Mouse (Mus musculus) mouse trophoblast stem cell (cell line): Measurements from ENCODE around the gene Aloxe3.

Experiments used
- in situ Hi-C, 2 experiments: fragments of 300-500 bp; cut with MseI, MboI; formaldehyde crosslinking; loops; 2 replicates in 1 of 2; 3 replicates in 1 of 2; pipeline ENCODE4 v1.15.1; 2025

The Aloxe3 gene

GRCm38 (mm10) chr11:69123693-69124497 is 1.8 kb upstream of the Aloxe3 start:
- in situ Hi-C loops, result loop anchor here (5.0 kb wide), 2 partner anchors 57 to 62 kb away; no protein-coding TSS in a partner anchor

GRCm38 (mm10) chr11:69124498-69124847 is 1.2 kb upstream of the Aloxe3 start:
- in situ Hi-C loops, result loop anchor here (5.0 kb wide), 2 partner anchors 57 to 62 kb away; no protein-coding TSS in a partner anchor

GRCm38 (mm10) chr11:69125041-69125851 is 450 bp upstream of the Aloxe3 start:
- in situ Hi-C loops, result no loop called here

GRCm38 (mm10) chr11:69125919-69126705 is 416 bp downstream of the Aloxe3 start:
- in situ Hi-C loops, result no loop called here

- in situ Hi-C loops, result no loop called here
Measured at GRCm38 (mm10) chr11:69126706-69127095, 1.0 kb downstream of the Aloxe3 start.

- in situ Hi-C loops, result no loop called here
Measured at GRCm38 (mm10) chr11:69128426-69129122, 2.9 kb downstream of the Aloxe3 start.

- in situ Hi-C loops, result no loop called here
Measured at GRCm38 (mm10) chr11:69133566-69133922, 7.8 kb downstream of the Aloxe3 start.

GRCm38 (mm10) chr11:69133923-69134621 is 8.4 kb downstream of the Aloxe3 start:
- in situ Hi-C loops, result no loop called here

GRCm38 (mm10) chr11:69134622-69134968 is 8.9 kb downstream of the Aloxe3 start:
- in situ Hi-C loops, result no loop called here

- in situ Hi-C loops, result no loop called here
Measured at GRCm38 (mm10) chr11:69135361-69135760, 9.7 kb downstream of the Aloxe3 start.

GRCm38 (mm10) chr11:69147546-69147945 is 21.9 kb downstream of the Aloxe3 start:
- in situ Hi-C loops, result no loop called here

- in situ Hi-C loops, result no loop called here
Measured at GRCm38 (mm10) chr11:69148451-69148960, 22.8 kb downstream of the Aloxe3 start.

GRCm38 (mm10) chr11:69149728-69150127 is 24.0 kb downstream of the Aloxe3 start:
- in situ Hi-C loops, result no loop called here

GRCm38 (mm10) chr11:69150444-69150843 is 24.7 kb downstream of the Aloxe3 start:
- in situ Hi-C loops, result no loop called here

GRCm38 (mm10) chr11:69151004-69151403 is 25.3 kb downstream of the Aloxe3 start:
- in situ Hi-C loops, result no loop called here

- in situ Hi-C loops, result no loop called here
Measured at GRCm38 (mm10) chr11:69153831-69154230, 28.1 kb downstream of the Aloxe3 start.

- in situ Hi-C loops, result no loop called here
Measured at GRCm38 (mm10) chr11:69155351-69155750, 29.7 kb downstream of the Aloxe3 start.

GRCm38 (mm10) chr11:69156800-69157199 is 31.1 kb downstream of the Aloxe3 start, which contains the start of gene Alox12b:
TSS of gene Alox12b (plus strand) at chr11:69156989.
- in situ Hi-C loops, result no loop called here

- in situ Hi-C loops, result no loop called here
Measured at GRCm38 (mm10) chr11:69169313-69169712, 43.6 kb downstream of the Aloxe3 start.

GRCm38 (mm10) chr11:69171626-69172025 is 45.9 kb downstream of the Aloxe3 start:
- in situ Hi-C loops, result no loop called here

- in situ Hi-C loops, result no loop called here
Measured at GRCm38 (mm10) chr11:69172606-69173005, 46.9 kb downstream of the Aloxe3 start.
